ENCODE assay signal across 11 mouse cellular contexts in the genomic region with DNA sequence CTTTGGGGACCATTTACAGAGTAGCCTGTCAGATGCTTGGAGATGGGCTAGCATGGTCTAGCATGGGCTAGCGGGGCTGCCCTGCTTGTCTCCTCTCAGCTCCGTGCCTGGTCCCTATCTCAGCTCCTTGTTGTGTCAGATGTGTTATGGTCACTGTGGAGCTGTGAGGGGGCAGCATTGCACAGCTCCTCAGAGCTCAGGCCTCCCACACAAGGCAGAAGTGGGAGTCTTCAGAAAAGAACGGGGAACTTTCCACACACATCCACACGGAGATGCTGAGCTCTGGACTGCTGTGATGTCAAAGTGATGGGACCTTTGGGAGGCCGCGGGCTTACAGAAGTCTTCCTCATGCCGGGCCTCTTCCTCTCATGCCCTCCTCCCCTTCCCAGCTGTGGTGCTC.
A peak's percentile ranks its signal among the peaks of the same experiment; 100 is the strongest.
DNase-seq lines count a peak whose midpoint lies in the region; ATAC-seq and TF ChIP-seq lines count a peak whose summit lies in the region.
"Had no signal": no experiment of that assay in that cellular context is flagged by ENCODE, and none has a peak within 500 bp of the region (broad histone marks: within the 10 kb centered on the region; RNA-seq: fewer than 3 reads in every experiment).

No protein-coding gene starts in this region.

- no peak overlapping the region for H3K4me3 ChIP-seq in forebrain, embryonic 11.5 days (ENCODE audit: low read depth, low read length)
- no peak overlapping the region for H3K4me3 ChIP-seq in forebrain, embryonic 16.5 days (replicated peaks; ENCODE audit: low read length)
- no peak overlapping the region for H3K4me3 ChIP-seq in kidney, embryonic 16.5 days (ENCODE audit: low read length)
- no peak overlapping the region for H3K4me3 ChIP-seq in spleen, adult 2 months (ENCODE audit: extremely low read depth, insufficient read depth, insufficient read length)
- no peak overlapping the region for H3K4me3 ChIP-seq in stomach, embryonic 16.5 days (replicated peaks; ENCODE audit: low read length)
- H3K4me3 ChIP-seq: forebrain, embryonic 10.5 days; limb, embryonic 13.5 days; midbrain, embryonic 15.5 days had no signal

- peaks cover 6% of the 10 kb centered on the region; the same call in 1 of the 2 replicates for H3K4me1 ChIP-seq in forebrain, embryonic 11.5 days (replicated peaks; ENCODE audit: control insufficient read depth, insufficient read depth, low read length)
- H3K4me1 ChIP-seq in forebrain, embryonic 16.5 days (replicated peaks; ENCODE audit: control insufficient read depth, insufficient read depth, low read length), result 0 out of 2 replicates have a peak, but pooled peaks cover 2% of the 10 kb centered on the region
- peaks cover 43% of the 10 kb centered on the region for H3K4me1 ChIP-seq in kidney, embryonic 16.5 days (ENCODE audit: insufficient read depth, low read length)
- H3K4me1 ChIP-seq in spleen, adult 2 months (ENCODE audit: control insufficient read depth, insufficient read depth, insufficient read length), result peaks cover 22% of the 10 kb centered on the region
- H3K4me1 ChIP-seq in stomach, embryonic 16.5 days (ENCODE audit: control insufficient read depth, insufficient read depth, low read length), result peaks cover 37% of the 10 kb centered on the region

- H3K27me3 ChIP-seq in forebrain, embryonic 11.5 days (ENCODE audit: control insufficient read depth, insufficient read depth, low read length), result no peaks in the 10 kb centered on the region
- H3K27me3 ChIP-seq in forebrain, embryonic 16.5 days (replicated peaks; ENCODE audit: control insufficient read depth, insufficient read depth, low read length), result no peaks in the 10 kb centered on the region
- H3K27me3 ChIP-seq in kidney, embryonic 16.5 days (ENCODE audit: insufficient read depth, low read length), result no peaks in the 10 kb centered on the region
- H3K27me3 ChIP-seq in spleen, adult 2 months (ENCODE audit: control insufficient read depth, insufficient read depth, low read length), result no peaks in the 10 kb centered on the region
- H3K27me3 ChIP-seq in stomach, embryonic 16.5 days (ENCODE audit: control insufficient read depth, insufficient read depth, low read length), result no peaks in the 10 kb centered on the region
- H3K27me3 ChIP-seq: limb, embryonic 13.5 days; midbrain, embryonic 15.5 days had no signal

- no peaks in the 10 kb centered on the region for H3K36me3 ChIP-seq in forebrain, embryonic 11.5 days (ENCODE audit: control insufficient read depth, insufficient read depth, low read length)
- H3K36me3 ChIP-seq in forebrain, embryonic 16.5 days (ENCODE audit: control insufficient read depth, insufficient read depth), result no peaks in the 10 kb centered on the region
- H3K36me3 ChIP-seq in kidney, embryonic 16.5 days (ENCODE audit: insufficient read depth, low read length), result peaks cover 12% of the 10 kb centered on the region
- H3K36me3 ChIP-seq in spleen, adult 2 months (ENCODE audit: control insufficient read depth, insufficient read depth, low read length), result peaks cover 8% of the 10 kb centered on the region; the same call in 1 of the 2 replicates
- H3K36me3 ChIP-seq in stomach, embryonic 16.5 days (ENCODE audit: control insufficient read depth, insufficient read depth, low read length), result no peaks in the 10 kb centered on the region
- H3K36me3 ChIP-seq: midbrain, embryonic 15.5 days had no signal

- H3K9ac ChIP-seq in forebrain, embryonic 11.5 days (ENCODE audit: low read length), result no peak overlapping the region
- H3K9ac ChIP-seq in forebrain, embryonic 16.5 days (replicated peaks; ENCODE audit: low read depth, low read length), result no peak overlapping the region
- no peak overlapping the region for H3K9ac ChIP-seq in kidney, embryonic 16.5 days (replicated peaks; ENCODE audit: low read length)
- no peak overlapping the region for H3K9ac ChIP-seq in stomach, embryonic 16.5 days (ENCODE audit: low read length)
- H3K9ac ChIP-seq: limb, embryonic 13.5 days; midbrain, embryonic 15.5 days had no signal

- no peak for TF ChIP-seq CTCF in spleen, adult 2 months (IDR thresholded peaks at IDR 0.05; ENCODE audit: extremely low read depth, insufficient read depth, insufficient read length, insufficient replicate concordance)

- DNase-seq in forebrain, embryonic 11.5 days (ENCODE audit: low spot score), result peak; percentile 41
- no peak for DNase-seq in kidney, adult 18-20 months
- no peak for DNase-seq in spleen, adult 2 months (ENCODE audit: low read depth in 1 of 2, low spot score in 2 of 2)
- no peak for DNase-seq in spleen, adult 12 weeks (ENCODE audit: low spot score)

- no peaks in the 10 kb centered on the region for H3K9me3 ChIP-seq in forebrain, embryonic 11.5 days (ENCODE audit: control insufficient read depth, low read length)
- no peaks in the 10 kb centered on the region for H3K9me3 ChIP-seq in forebrain, embryonic 16.5 days (ENCODE audit: control insufficient read depth, low read length)
- no peaks in the 10 kb centered on the region for H3K9me3 ChIP-seq in kidney, embryonic 16.5 days (ENCODE audit: low read length)
- H3K9me3 ChIP-seq in stomach, embryonic 16.5 days (replicated peaks; ENCODE audit: control insufficient read depth, low read length), result no peaks in the 10 kb centered on the region
- H3K9me3 ChIP-seq: forebrain, embryonic 10.5 days; limb, embryonic 13.5 days; midbrain, embryonic 15.5 days had no signal

- 90% methylated on average over 7 of the region's 7 CpGs for WGBS in forebrain, embryonic 11.5 days
- WGBS in forebrain, embryonic 16.5 days, result 89% methylated on average over 7 of the region's 7 CpGs
- WGBS in kidney, embryonic 16.5 days, result 57% methylated on average over 7 of the region's 7 CpGs
- WGBS in spleen, adult 2 months, result 79% methylated on average over 7 of the region's 7 CpGs
- 81% methylated on average over 7 of the region's 7 CpGs for WGBS in stomach, embryonic 16.5 days

- no peak overlapping the region for H3K27ac ChIP-seq in forebrain, embryonic 11.5 days (ENCODE audit: low read depth, low read length)
- H3K27ac ChIP-seq in forebrain, embryonic 16.5 days (ENCODE audit: low read length), result no peak overlapping the region
- H3K27ac ChIP-seq in kidney, embryonic 16.5 days (ENCODE audit: low read length), result peak overlapping the region; percentile 79
- H3K27ac ChIP-seq in spleen, adult 2 months (ENCODE audit: insufficient read depth, low read length), result peak overlapping the region; percentile 68
- H3K27ac ChIP-seq in stomach, embryonic 16.5 days (ENCODE audit: low read length), result peak overlapping the region; percentile 68; the same call in 1 of the 2 replicates
- H3K27ac ChIP-seq: forebrain, embryonic 10.5 days; limb, embryonic 13.5 days; midbrain, embryonic 15.5 days had no signal

- no peak for TF ChIP-seq POLR2A in spleen, adult 2 months (IDR thresholded peaks at IDR 0.05; ENCODE audit: low read depth, low read length)

- ATAC-seq in forebrain, embryonic 11.5 days (replicated peaks; ENCODE audit: low FRiP score), result no peak
- ATAC-seq in forebrain, embryonic 16.5 days, result no peak
- peak; percentile 47 for ATAC-seq in kidney, embryonic 16.5 days (ENCODE audit: low FRiP score, low TSS enrichment)
- no peak for ATAC-seq in stomach, embryonic 16.5 days (ENCODE audit: insufficient read depth, low FRiP score)
- no peak for ATAC-seq in erythroblast, adult 5-6 weeks (replicated peaks; ENCODE audit: low FRiP score, poor library complexity, severe bottlenecking)
- ATAC-seq: midbrain, embryonic 15.5 days had no signal

- no peak overlapping the region for H3K4me2 ChIP-seq in forebrain, embryonic 11.5 days (ENCODE audit: low read depth, low read length, severe bottlenecking)
- no peak overlapping the region for H3K4me2 ChIP-seq in forebrain, embryonic 16.5 days (ENCODE audit: low read length)
- H3K4me2 ChIP-seq in kidney, embryonic 16.5 days (replicated peaks; ENCODE audit: low read depth, low read length), result no peak overlapping the region
- H3K4me2 ChIP-seq in stomach, embryonic 16.5 days (ENCODE audit: low read depth, low read length), result no peak overlapping the region
- H3K4me2 ChIP-seq: limb, embryonic 13.5 days; midbrain, embryonic 15.5 days had no signal

Comparison
In these comparisons a context has a peak if more than half of its experiments do, and no peak if none do; other contexts are left out.
1. H3K27ac ChIP-seq: peak in kidney, embryonic 16.5 days (single experiment), spleen, adult 2 months (single experiment) and stomach, embryonic 16.5 days (single experiment); none in forebrain, embryonic 11.5 days (single experiment) and forebrain, embryonic 16.5 days (single experiment).